Mouse (Mus musculus): ENCODE measurements around the gene Irx6.

DNA sequence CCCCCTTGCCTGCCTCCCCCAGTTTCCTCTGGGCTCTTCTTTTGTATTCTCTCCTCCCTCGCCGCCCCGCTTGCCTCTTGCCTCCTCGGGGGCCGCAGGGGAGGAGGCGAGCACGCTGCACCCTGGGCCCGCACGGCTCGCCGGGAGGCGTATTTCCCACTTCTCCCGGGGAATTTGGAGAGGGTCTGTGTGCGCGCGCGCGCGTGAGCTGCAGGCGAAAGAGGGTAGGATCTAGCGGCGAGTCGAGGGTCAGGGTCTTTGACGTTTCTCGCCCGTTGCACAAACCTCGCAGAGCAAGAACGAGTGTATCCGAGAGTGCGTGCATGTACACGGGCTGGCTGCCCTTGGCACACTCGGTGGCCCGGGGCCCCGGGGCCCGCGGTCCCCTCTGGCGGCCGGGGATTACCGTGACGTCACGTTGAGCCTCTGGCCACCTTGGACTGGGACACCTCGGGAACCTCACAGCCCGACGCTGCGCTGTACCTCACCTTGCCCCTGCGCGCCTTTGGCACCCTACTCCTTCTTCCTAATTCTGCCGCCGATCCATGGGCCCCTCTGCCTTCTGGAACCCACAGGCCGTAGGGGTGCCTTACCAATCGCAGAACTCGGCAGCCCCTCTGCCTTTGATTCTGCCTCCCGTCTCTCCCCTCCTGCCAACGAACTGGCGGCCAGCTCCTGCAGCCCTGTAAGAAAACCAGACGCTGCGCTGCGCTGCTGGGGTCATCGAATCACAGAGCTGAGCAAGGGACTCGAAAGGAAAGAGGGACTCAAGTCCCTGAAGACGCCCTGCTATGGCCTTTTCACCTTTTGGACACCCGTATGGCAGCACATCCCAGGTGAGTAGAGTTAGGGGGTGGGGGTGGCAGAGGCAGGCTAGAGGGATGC, at the start of gene Irx6:
- TF ChIP-seq CTCF (IDR thresholded peaks at IDR 0.05 in 2 of 3, conservative IDR thresholded peaks at IDR 0.05 in 1 of 3; ENCODE audit: control insufficient read depth in 1 of 3, insufficient read depth in 1 of 3, low read depth in 2 of 3, low read length in 3 of 3, poor library complexity in 1 of 3, severe bottlenecking in 1 of 3): no peak
- TF ChIP-seq CHD2 (IDR thresholded peaks at IDR 0.05; ENCODE audit: low read length): no peak
- TF ChIP-seq ETS1 (IDR thresholded peaks at IDR 0.05; ENCODE audit: low read depth, low read length): no peak
- TF ChIP-seq E2F4 (IDR thresholded peaks at IDR 0.05; ENCODE audit: borderline replicate concordance, low read depth, low read length): no peak
- TF ChIP-seq POLR2AphosphoS2 (IDR thresholded peaks at IDR 0.05; ENCODE audit: low read length): no peak
- no peak for TF ChIP-seq HCFC1 (IDR thresholded peaks at IDR 0.05; ENCODE audit: low read depth, low read length)
- no peak for TF ChIP-seq USF1 (IDR thresholded peaks at IDR 0.05; ENCODE audit: low read depth, low read length)
